Mouse (Mus musculus) left cerebral cortex, adult 18-20 months (tissue): ENCODE measurements around the gene P2ry2. TPM values are rescaled to one million over a fixed set of nuclear protein-coding genes. Genes with fewer than 3 reads are reported as not detected.

Experiments
- DNase-seq, 2 experiments: peaks; one replicate each; pipeline ENCODE4 v3.0.0; 2021 to 2022; ENCODE audit warnings: low spot score in 2 of 2, mixed read lengths in 1 of 2
- total RNA-seq, 2 experiments: library from RNA; stranded (reverse); gene quantifications; 2 replicates each; pipeline ENCODE4 v1.2.3; 2021

The P2ry2 gene
- total RNA-seq, 2 experiments from 2014 or later, result 1.5 to 1.6 TPM

DNA sequence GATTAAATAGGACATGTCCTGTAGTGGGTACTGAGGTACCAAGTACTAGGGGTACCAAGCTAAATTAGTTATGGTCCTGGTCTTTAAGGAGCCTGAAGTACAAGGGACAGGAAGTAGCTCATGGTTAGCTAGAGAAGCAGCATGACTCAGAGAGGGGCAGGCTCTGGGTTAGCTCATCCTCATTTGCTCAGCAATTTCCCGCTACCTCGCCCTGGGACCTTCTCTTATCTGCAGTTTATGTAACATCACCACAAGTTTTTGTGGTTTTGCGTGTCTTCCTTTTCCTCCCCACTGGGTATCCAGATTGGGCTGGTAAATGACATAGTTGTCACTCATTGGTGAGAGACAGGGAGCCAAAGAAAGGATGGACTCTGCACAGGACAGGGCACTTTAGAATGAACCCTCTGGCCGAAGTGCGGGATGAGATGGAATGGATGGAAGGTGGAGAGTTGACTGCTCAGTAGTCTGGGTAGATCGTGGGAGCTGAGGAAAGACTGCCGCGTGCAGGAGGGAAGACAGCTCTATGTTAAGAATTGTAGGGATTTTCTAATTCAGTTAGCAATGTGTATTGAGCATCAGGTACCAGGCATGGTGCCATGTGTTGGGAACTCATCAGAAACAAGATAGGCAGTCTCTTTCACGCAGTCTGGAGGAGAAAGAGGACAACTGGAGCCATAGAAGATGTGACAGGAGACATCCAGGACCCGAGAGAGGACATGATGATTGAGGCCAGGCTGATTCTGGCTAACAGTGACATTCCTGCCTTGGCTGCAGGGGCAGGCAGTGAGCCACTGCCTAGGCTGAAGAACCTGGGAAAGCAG, 15.2 kb upstream of the P2ry2 start:
- no peak for DNase-seq

DNA sequence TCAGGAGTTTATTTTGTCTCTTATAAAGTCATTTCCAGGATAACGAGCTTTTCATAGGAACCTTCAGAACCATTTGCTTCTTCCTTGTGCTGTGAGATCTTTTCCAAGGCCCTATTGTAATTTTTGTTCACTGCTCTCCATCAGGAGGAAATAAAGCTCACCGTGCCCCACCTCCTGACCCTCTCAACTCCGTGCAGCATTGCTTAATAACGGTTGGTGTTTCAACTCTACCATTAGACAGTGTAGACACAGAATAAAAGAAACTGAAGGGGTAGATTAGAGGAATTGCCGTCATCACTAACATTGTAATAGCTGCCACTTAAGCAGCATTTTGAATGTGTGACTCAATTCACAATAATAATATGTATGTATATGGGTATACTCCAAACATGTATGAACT, 14.2 kb upstream of the P2ry2 start:
- DNase-seq, result no peak

DNA sequence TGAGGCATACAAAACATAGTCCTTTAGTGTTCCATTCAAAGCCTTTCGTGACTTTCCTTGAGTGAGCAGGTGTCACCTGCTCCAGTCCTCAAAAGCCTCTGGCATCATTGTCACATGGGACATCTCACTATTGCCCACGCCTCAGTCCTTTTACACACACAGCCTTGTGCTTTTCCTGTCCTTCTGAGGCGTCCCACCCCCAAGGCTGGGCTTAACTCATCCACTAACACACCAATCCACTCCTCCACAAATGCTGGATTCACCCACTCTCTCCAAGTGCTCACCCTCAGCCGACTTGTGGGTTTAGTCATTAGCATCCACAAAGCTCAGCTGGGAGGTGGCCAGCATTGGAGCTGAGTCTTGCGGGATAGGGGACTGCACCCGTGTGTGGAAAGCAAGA, 4.8 kb upstream of the P2ry2 start:
- peak; percentile 36 to 50 for DNase-seq

DNA sequence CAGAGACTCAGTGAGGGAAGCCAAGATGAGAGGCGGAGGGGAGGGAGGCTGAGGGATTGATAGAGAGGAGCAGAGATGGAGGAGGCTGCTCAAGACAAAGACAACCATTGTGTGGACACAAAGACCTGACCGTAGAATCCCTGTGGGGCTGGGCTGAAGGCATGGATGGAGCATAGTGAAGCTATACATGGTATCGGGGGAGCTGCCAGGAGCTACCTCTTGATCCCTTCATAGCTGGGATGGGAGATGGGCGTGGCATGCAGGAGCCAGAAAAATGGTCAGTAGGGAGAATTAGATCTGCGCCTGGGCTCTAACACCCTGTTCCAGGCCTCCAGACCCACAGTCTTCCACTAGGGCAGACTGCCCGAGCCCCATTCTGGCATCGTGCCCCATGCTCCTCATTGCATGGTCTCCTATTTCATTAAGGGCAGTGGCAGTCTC, 4.4 kb upstream of the P2ry2 start:
- DNase-seq, result peak in 1 of 2 experiments; percentile 7

DNA sequence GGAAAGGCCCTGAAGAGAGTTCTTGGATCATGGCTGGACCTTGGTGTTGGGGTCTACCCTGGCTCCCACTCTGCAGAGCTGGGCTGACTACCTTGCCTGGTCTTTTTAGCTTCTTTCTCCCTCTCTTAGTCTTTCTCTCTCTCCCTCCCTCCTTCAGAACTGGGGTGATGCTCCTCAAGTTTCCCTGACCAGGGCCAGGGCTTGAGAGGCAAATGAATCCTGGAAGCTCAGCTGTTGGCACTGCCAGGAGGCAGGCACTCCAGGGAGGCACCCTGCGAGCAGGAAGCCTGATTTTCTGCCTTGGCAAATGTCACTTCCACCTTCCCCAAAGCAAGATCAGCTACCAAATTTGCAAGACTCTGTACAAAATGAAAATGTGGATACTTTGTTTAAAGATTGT, 2.3 kb upstream of the P2ry2 start:
- no peak for DNase-seq

DNA sequence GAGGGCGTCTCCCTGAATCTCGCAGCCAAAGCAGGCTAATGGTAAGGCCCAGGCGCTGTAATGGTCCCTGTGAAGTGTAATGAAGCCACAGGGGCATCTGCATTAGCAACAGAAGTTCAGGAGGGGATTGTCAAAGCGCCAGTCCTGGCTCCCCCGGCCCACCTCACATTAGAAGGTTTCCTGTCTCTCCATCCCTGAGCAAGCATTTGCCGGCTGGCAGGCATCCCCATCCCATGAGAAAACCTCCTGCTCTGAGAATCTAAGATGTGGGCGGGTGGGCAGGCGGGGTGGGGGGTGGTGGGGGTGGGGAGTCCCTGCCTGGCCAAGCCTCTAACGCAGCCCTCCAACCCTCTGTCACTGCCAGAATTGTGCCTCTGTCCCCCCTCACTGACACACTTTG, 1.4 kb upstream of the P2ry2 start:
- no peak for DNase-seq

DNA sequence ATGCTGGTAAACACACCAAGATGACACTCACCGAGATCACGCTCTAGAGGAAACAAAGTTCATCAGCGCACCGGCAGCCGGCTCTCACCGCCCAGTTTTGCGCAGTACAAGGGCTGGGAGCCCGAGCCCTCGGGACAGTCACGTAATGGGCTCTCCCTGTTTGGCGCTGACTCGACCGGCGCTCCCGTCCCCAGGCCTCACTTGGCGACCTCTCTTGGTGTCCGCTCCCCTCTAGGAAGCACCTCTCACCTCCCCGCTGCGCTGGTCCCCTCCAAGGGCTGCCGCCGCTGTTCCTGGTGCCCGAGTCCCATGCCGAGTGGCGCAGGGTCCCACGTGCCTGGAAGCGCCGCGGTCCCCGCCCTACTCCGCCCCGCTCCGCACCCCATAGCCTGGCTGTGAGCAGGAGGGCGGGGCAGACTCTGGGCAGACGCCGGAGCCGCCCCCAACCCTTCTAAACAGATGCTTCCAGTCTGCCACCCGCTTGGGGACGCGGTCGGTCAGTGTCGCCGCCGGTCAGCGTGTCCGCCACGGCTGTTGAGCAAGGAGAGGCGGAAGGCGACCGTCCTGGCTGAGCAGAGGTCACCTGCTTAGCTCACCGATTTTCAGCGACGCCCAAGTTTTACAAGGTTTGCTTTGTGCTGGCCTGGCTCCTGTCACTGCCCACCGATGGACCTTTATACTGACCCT, 842 bp downstream of the P2ry2 start:
- DNase-seq, result peak; percentile 23 to 24

DNA sequence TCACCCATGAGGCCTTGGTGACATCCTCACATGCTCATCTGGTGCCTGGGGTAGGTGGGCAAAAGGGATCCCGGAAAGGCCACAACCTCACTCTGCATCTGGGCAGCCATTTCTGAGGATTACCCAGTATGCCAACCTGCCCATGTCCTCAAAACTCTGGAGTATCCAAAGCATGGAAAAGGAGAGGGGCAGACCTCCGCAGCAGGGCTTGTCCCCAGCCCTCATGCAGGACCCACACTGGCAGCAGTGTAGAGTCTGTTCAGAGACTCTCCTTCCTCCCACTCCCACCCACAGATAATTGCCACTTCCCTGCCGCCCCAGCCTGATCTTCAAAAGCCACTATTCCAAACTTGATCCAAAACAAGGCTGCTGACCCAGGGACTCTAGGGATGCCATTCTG, 1.9 kb downstream of the P2ry2 start:
- no peak for DNase-seq

DNA sequence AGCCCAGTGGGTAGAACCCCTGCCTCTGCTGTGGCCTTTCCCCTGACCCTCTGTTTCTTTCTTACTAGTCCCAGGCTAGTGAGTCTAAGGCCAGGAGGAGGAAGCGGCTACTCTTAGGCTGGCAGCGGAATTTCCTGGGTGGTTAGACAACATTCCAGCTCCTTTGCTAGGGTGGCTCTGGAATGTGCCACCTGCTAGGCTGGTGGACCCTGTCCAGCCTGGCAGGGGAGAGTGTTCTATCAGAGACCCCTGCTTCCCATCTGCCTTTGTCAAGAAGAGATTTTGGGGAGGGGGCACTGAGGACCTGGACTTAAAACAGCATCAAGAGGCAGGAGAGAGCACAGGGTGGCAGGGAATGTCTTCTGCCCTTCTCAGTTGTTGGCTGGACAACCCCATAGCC, 6.5 kb downstream of the P2ry2 start:
- DNase-seq, result no peak

DNA sequence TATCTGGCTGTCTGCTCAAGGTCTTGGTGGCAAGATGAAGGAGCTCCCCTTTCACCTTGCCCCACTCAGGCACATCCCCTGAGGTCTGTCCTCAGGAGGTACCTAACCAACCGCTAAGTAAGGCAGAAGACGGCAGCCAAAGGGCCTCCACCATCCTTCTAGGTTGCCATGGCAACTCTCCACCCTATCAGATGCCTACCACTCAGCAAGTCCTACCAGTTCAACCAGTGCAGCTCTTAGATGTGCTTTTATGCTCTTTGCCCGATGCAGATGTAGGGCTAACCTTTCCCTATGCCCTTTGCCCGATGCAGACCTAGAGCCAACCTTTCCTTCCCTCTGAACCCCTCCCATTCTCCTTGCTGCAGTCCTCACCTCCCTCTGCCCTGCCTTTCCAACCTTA, 7.5 kb downstream of the P2ry2 start:
- no peak for DNase-seq

DNA sequence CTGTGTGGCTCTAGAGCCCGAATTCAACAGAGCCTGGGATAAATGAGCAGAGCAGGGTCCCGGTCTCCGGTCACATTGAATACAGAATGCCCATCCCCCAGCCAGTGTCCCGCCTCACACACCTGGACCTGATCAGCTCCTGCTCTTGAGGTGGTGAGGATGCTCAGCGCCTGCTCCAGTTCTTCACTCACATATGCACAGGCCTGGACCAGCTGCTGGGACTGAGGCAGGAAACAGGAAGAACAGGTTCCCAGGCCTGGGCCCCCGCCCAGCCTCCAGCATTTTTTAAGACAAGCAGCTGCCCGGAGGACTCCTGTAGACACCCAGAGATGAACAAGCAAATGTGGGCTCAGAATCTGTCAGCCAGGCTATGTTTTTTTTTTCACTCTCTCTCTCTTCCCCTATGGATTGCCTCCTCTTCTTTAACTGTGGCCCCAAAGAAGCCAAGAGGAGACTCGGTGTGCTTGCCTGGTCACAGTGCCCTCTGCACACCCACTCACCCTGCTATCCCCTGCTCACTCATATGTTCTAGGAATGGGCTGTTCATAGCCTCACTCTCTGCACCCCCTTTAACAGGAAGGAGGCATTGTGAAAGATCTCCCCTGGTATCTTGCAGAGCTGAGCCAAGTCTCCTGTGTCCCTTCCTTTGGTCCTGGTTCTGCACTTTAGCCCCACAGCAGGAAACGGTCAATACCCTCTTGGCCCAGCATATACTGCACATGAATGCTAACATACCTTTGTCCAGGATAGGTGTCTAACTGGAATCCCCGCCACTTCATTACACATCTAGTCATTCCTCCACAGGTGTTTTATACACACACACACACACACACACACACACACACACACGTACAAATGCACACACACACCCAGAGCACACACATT, 9.0 kb downstream of the P2ry2 start:
- no peak for DNase-seq

DNA sequence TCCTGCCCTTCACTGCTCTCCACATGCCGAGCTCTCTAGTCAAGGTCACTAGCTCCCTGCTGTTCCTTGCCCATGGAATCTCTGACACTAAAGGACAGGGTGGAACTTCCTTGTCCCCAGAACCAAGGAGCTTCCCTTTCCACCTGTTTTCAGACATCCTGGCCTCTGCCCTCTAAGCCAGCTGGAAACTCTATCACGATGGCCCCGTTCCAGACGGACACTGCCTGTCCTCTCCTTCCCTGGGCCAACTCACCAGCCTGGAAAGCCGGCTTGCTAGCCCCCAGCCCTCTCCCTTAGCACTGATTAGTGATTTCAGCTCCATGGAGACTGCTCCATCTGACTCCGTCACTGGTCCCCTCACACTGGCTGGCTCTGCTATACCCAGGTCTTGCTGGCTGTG, 10.4 kb downstream of the P2ry2 start:
- DNase-seq, result no peak

DNA sequence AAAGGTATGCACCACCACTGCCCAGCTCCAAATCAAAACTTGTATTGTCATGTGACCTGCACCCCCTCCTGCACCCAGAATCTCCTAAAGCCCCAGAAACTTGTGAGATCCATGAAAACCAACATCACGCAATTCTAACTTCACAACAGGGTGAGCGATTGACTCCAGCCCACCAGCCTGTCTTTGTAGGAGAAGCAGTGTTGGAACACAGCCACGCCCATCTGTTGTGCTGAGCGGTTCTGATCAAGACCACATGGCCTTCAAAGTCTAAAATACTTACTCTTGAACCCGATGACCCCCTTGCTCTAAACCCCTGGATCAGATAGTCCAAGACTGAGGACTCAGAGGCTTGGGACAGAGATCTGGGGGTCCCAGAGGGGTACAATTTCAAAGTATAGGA, 13.0 kb downstream of the P2ry2 start:
- no peak for DNase-seq

DNA sequence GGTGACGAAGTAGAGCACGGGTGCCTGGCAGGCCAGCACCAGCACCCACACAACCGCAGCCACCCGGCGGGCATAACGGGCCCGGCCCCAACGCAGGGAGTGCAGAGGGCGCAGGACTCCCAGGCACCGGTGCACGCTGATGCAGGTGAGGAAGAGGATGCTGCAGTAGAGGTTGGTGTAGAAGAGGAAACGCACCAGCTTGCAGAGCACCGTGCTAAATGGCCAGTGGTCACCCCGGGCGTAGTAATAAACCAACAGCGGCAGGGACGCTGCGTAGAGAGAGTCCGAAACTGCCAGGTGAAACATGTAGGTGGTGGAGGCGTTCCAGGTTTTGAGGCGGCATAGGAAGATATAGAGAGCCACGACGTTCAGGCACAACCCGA, 14.1 kb downstream of the P2ry2 start:
- no peak for DNase-seq

DNA sequence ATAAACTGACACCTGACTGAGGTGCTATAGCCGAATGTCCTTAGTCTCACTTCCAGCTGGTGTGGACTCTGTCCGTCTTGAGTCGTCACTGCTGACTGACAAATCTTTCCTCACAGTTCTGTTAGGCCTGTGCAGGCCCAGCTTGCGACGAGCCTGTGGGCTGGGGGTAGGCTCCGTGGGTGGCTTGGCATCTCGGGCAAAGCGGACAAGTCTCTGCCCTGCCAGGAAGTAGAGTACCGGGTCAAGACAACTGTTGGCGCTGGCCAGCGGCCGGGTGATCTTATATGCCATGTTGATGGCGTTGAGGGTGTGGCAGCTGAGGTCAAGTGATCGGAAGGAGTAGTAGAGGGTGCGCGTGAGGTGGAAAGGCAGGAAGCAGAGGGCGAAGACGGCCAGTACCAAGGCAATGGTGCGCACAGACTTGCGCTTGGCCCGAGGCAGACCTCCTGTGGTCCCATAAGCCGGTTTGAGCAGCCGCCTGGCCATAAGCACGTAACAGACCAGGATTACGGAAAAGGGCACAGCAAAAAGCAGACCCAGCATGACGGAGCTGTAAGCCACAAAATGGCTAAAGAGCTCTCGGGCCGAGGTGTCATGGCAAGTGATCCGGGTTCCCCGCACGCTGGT, 14.6 kb downstream of the P2ry2 start:
- no peak for DNase-seq

DNA sequence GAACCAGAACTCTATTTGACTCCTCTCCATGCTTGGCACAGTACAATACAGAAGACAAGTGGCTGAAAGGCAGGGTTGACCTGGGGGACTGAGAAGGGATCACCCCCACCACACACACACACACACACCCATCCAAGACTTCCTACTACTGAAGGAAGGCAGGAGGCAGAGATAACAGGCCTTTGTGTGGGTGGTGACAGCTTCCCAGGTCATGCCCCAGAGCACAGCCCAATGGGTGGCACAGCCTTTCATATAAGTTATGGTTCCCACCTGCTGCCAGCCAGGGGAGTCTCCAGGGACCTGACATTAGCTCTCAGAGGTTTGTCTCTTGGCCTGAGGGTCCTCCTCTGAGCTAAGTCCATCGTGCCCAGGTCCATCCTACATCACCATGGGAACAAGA, 15.5 kb downstream of the P2ry2 start:
- DNase-seq, result no peak

DNA sequence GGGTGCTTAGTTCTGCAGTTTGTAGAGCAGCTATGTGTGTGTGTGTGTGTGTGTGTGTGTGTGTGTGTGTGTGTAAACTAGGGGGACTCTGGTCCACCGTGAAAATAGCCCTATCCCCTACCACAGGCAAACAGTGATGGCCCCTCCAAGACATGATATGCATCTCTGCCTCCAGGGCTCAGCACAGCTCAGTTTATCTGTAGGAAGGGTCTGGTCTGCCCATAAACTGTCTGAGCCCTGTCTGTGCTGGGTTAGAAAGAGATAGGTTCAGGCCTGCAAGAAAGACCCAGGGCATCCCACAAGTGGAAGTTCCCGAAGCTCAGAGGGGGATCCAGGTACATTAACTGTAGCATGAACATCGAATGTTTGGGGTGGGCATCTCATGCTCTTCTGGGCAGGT, 16.7 kb downstream of the P2ry2 start:
- DNase-seq, result no peak

DNA sequence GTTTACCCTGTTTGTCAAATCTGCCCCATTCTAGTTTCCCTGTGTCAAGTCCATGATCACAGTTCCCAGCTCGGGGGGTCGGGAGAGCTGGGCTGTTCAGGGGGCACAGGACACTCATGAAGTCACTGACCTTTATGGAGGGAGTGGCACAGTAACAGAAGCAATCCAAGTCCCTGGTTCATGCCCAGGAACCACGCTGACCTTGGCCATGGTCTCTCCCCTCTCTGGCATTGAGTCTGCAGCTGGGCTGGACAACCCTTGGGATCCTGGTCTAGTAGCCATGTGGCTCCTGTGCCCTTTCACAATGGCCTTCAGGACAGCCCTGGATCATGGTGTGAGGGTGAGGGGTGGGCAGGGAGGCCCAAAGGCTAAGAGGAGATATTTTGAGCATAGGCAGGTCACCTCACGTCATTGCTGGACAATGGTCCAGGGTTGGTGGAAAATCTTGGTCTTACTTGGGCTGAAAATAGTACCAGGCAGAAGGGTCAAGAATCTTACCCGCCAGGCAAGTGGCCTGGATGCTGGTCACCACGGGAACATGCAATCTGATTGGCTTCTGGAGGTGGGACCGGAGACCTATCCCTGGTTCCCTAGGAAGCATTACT, 17.3 kb downstream of the P2ry2 start:
- no peak for DNase-seq

DNA sequence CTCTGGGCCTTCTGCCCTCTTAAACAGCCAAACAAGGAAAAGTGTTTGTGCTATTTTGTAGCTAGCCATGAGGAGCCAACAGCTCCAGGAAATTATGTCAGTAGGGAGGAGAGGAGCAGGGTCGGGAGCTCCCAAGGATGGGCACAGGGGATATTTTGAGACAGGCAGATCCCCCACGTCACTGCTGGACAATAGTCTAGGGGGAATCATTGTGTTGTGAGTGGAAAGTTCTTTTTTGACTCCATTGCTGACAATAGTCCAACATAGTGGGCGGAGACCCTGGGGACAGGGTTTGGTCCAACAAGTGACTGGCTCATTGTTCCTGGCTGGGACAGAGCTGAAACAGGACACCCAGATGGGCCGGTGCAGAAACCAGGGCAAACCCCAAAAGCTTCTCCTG, 19.5 kb downstream of the P2ry2 start:
- no peak for DNase-seq

DNA sequence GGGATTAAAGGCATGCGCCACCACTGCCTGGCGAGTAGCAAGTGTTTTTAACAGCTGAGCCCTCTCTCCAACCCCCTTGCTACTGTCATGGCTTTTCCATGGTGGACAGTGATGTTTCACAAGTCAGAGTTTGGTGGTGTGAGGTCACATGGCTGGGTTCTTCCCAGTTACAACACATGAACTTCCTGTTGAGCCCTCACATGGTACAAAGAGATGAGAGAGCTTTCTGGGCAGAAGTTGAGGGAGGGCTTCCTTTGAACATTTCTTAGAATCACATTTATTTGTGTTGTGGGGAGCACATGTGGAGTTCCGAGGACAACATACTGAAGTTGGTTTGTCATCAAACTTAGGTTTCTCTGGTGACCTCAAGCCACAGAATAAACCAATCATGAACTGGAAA, 20.7 kb downstream of the P2ry2 start:
- no peak for DNase-seq
